Mouse (Mus musculus): ENCODE results near the gene Uqcrq.

Gene Uqcrq

DNA sequence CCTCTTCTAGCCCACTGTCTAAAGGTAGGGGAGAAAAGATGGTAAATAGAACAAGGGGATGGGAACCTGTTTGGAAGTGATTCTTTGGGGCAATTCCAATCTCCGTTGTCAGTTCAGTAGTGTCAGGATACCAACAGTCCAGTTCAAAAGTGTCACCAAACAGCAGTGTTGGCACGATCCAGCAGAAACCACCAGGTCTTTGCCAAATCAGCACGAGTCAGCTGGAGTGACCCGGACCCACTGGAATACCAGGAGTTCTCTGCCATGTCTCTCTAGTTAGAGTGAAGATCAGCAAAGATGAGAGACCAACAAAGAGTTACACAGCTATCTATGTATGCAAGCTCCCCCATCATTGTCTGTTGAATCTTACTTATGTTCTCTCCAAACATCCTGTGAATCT lies 16.8 kb downstream of the Uqcrq start:
- DNase-seq (ENCODE audit: low read depth, low spot score): no peak

DNA sequence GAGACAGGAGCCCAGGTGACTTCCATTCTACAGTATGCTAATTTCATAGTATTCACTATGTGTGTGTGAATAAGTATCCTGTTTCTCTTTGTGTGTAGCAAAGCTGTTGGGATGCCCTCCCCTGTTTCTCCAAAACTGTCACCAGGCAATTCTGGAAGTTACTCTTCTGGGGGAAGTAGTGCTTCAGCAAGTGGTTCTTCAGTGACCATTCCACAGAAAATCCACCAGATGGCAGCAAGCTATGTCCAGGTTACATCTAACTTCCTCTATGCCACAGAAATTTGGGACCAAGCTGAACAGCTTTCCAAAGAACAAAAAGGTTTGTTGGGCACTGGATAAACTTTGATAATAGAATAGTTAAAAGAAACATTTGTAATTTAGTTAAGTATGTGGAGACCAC lies 18.9 kb downstream of the Uqcrq start:
- no peak for DNase-seq (ENCODE audit: low read depth, low spot score)

DNA sequence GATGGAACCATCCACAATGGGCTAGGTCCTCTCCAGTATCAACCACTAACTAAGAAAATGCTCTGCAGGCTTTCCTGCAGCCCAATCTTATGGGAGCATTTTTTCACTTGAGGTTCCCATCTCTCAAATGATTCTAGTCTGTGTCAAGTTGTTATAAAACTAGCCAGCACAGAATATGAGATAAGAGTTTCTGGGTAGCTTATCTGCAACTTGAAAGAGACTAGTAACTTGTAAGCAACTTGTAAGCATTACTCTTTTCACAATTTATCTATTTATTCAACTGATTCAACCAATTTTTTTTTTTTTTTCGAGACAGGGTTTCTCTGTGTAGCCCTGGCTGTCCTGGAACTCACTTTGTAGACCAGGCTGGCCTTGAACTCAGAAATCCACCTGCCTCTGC lies 27.0 kb downstream of the Uqcrq start:
- no peak for DNase-seq (ENCODE audit: low read depth, low spot score)

DNA sequence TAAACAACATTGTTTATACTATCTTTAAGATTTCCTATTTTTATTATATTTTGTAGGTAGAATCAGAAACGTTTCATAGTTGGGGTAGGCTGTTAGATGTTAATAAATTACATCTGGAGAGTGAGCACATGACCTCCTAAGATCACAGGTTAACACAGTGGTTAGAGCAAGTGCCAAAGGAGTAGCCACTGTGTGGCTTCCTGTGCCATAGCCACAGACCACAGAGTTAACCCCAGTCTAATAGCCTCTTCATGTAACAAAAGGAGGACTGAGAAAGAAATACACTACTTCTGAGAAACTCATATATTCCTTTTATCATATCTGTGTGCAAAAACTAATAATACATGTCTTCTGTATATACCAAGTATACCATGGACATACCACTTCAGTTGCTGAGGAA lies 36.8 kb downstream of the Uqcrq start:
- no peak for DNase-seq (ENCODE audit: low read depth, low spot score)

DNA sequence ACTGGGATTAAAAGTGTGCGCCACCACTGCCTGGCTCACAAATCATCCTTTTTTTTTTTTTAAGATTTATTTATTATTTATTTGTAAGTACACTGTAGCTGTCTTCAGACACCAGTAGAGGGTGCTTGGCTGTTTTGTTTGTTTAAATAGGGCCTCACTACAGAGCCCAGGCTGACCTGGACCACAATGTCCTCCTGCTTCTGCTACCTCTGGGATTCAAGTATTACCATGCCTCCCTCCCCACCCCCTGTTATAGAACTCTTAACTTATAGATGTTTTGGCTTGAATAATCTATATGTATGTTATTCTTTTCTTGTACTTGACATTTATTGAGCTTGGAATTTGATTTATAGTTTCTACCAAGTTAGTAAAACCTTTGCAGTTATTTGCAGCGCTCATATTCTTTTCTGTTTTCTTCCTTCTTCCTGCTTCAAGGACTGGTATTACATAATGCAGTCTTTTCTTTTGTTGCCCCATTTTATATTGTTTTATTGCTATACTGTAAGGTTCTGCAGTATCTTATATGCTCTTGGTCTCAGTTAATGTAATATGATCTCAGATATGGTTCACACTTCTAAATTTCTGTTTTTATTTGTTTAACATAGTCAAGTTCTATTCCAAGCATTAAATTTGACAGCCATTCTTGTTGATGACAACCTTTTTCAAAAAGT lies 46.7 kb downstream of the Uqcrq start:
- DNase-seq (ENCODE audit: low read depth, low spot score): no peak

DNA sequence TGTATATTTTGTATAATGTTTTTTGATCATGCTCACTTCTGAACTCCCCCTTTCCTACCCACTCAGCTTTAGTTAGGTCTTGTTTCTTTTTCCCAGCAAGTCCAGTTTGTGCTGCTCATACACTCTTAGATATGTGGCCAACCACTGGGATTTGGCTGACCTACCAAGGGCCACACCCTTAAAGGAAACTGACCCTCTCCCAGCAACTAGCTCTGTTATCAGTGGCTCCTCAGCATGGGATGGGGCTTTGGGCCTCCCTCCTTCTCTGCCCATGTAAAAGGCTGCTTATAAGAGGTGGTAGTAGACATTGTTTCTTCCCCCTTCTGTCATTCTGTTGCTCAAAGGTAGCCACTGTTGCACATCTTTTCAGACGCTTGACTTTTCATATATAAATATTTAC lies 51.7 kb downstream of the Uqcrq start:
- no peak for DNase-seq (ENCODE audit: low read depth, low spot score)
